Mouse (Mus musculus): ENCODE measurements at regions not wholly inside any gene's neighbourhood (a gene's known extent, or its start where the extent isn't known, plus 50 kb on each side); places are given as distances from the start of the nearest gene placed in this dataset.

- TF ChIP-seq POLR2A (IDR thresholded peaks at IDR 0.05; ENCODE audit: low read depth, low read length) (no peak), CTCF (IDR thresholded peaks at IDR 0.05; ENCODE audit: extremely low read depth, insufficient read depth, insufficient read length, insufficient replicate concordance) (no peak)
These were observed 427.9 kb upstream of the Adamts16 start for GRCm38 (mm10) chr13:71269496-71269895.

Measured in spleen, adult 2 months (tissue).